Mouse (Mus musculus): ENCODE data around the gene Cyp2r1. TPM values are rescaled to one million over a fixed set of nuclear protein-coding genes. Genes with fewer than 3 reads are reported as not detected.

Gene Cyp2r1
- 1 to 10 TPM; 3.5 TPM for total RNA-seq (2023)

DNA sequence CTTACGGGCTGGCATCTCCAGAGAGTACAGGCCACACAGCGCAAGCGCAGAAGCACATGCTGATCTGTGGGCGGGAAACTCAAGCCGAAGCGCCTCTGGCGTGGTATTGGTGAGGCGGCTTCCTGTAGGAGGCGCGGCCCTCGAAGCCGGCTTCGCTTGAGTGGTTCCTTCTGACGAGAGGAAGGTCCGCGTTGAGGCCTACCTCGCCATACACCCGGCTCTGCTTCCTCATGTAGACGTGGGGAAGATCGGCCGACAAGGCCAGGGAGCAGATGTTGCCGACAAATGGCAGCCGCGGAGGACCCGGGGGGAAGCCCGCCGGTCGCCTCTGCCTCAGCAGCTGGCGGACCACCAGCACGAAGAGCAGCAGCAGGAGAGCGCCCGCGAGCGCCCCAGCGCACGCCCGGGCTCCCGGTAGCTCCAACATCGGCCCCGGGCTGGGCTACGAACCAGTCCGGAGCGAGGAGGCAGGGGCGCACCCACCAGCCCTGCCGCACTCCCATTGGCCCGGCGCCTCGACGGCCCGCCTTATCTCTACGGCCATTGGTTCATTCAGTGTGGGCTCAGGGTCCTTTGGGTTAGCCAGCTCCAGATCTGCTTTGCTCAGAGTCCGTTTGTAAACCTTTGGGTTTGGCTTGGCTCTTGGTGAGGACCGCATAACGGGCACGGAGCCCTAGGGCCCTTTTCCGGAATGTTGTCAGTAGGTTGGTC is at the start of gene Cyp2r1:
Cyp2r1 (minus strand) TSS at position 442 of the 711 bp plus-strand sequence.

Other genes with a start within 250 kb of the Cyp2r1 start
- gene Pde3b, start 147.7 kb downstream of the Cyp2r1 start, total RNA-seq (2023): 10 to 100 TPM in 1 of 2 experiments, 1 to 10 TPM in 1; 9.3 to 11.2 TPM
- gene Calca, start 73.4 kb upstream of the Cyp2r1 start, total RNA-seq (2023): not detected
- gene Calcb, start 155.7 kb upstream of the Cyp2r1 start, total RNA-seq (2023): not detected
- not detected for gene Insc, start 180.7 kb upstream of the Cyp2r1 start, total RNA-seq (2023)

Measured in monocyte, adult 59 days (primary cell).